Mouse (Mus musculus): ENCODE data around the gene Hoxa10.

GRCm38 (mm10) chr6:52246403-52246803 is 5.7 kb upstream of the Hoxa10 start:
- TF ChIP-seq EP300 (IDR thresholded peaks at IDR 0.05; ENCODE audit: low read depth) (no peak), CTCF (IDR thresholded peaks at IDR 0.05; ENCODE audit: low read depth) (no peak)

Measured in liver, postnatal 0 days (tissue).